Mouse (Mus musculus) kidney, adult 11 months (tissue): ENCODE measurements around the gene Gfpt2.
"Not testable (repeated sequence)": the region's sequence is repeated elsewhere in the genome, so short reads cannot be mapped to it uniquely, and the experiment has no call there.

Experiments used
- DNase-seq: peaks from one replicate; pipeline ENCODE4 v3.0.0; 2022

Gene Gfpt2

GRCm38 (mm10) chr11:49793619-49794341 lies at the start of gene Gfpt2:
Gfpt2 (plus strand) TSS chr11:49794178.
- peak; percentile 66 for DNase-seq

DNA sequence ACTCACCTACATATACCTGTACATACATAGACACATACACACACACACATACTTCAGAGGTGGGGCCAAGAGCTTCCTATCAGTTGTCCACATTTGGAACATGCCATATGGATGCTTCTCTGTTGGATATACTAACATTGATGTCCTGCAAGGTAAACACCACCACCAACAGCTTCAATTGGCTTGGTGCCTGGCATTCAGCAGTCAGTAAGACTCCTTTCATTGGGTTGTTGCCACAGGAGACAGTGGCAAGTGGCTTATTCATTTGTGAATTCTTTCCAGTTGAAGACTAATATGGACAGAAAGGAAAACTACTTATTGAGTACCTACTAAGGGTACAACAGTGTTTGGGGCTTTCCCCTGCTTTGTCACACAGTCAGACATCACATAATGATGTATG lies 49.0 kb upstream of the Gfpt2 start:
- no peak for DNase-seq

DNA sequence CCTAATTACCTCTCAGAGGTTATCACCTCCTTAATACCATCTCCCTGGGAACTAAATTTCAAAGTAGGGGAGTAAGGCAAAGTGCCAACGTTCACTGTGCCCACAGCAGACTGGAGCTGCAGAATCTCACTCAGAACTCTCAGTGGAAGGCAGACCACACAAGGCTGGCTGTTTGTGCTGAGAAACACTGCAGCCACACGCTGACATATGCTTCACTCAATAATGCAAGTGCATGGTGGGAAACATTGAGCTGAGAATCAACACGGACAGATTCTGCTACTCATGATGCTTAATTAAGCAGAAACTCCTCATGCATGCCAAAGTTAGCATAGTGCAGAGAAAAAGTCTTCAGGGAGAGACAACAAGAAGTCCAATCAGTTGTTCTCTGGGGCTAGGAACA lies 48.1 kb upstream of the Gfpt2 start:
- DNase-seq, result no peak

DNA sequence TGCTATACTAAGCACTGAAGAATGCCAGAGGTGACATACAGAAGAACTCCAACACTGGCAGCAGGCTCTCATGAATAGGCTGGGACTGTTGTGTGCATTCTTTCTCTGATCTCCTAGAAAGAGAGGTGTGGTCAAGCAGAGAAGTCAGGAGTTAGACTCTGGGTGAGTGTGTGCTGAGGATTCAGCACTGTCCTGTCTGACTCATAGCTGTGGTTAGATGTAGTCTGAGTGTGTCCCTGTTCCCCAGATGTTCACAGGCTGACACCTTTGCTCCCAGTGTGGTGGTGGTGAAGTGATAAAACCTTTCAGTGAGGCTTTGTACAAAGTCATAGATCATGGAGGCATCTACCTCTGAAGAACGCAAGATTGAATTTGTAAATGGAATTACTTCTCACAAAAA lies 47.2 kb upstream of the Gfpt2 start:
- DNase-seq, result no peak

GRCm38 (mm10) chr11:49754958-49755665 lies 38.9 kb upstream of the Gfpt2 start:
- DNase-seq, result peak; percentile 43

GRCm38 (mm10) chr11:49758096-49758495 lies 35.9 kb upstream of the Gfpt2 start:
- no peak for DNase-seq

DNA sequence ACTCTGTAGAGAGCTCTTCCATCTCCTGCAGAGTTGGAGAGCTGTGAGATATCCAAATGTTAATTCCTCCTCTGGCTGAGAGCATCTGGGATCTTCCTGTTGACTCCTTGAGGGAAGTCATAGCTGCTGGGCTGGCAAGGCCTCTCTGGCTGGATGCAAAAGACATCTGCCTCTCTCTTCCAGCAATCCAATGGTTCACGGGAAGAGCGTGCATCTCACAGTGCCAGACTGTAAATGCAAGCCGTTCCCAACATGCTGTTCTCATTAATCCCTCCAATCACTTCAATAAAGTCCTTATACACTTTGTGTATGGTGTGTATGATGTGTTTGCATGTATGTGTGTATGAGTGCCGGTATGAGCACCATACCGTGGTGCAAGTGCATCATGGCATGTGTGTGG lies 32.8 kb upstream of the Gfpt2 start:
- no peak for DNase-seq

DNA sequence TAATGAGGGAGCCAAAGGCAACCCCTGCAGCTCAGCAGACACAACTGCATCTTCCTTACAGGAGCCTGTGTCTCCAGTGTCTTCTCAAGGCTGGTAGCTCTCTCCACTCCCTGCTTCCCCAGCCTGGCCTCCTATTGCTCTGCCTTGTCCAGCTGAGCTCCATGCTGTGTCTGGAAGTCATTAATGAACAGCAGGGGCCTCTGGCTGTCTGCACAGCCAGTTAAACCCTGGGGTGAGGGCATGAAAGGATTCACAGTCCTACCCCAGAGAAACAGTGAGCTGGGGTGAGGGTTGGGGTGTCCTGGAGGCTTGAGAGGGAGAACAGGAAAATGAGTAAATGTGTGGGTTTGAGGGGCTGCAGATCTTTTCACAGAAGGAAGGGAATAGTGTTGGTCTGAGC lies 30.4 kb upstream of the Gfpt2 start:
- DNase-seq, result no peak

GRCm38 (mm10) chr11:49764023-49764422 lies 30.0 kb upstream of the Gfpt2 start:
- no peak for DNase-seq

DNA sequence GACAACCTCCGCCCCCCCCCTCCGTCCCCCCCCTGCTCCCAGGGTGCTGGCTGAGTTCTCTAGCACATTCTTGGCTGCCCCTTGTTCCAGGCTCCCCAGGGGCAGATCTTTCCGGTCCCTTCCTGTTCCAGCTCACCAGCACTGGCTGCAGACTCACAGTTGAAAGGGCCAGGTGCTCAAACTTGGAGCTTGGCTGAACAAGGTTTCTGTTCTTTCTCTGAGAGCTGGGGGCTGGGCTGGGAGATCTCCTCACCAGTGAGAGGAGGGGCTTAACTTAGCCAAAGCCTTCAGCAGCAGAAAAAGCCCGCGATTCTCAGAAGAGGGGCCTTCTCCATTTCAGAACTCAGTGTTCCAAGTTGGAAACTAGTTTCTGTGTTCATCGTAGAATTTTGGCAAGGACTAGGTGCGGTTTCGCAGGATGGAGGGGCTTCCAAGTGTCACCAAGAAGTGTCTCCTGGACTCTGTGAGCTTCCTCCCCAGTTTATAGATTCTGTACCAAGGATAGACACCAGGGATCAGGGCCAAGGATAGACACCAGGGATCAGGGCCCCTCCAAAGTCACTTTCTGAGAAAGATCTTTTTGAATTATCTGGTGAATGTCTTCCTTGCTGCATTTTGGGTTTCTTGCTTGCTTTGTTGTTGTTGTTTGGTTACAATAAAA lies 29.2 kb upstream of the Gfpt2 start:
- DNase-seq, result peak; percentile 81

GRCm38 (mm10) chr11:49765377-49766136 lies 28.4 kb upstream of the Gfpt2 start:
- DNase-seq, result no peak

- no peak for DNase-seq
Measured at GRCm38 (mm10) chr11:49766137-49766411, 27.9 kb upstream of the Gfpt2 start.

- not testable (repeated sequence) for DNase-seq
Measured at GRCm38 (mm10) chr11:49767497-49767896, 26.5 kb upstream of the Gfpt2 start.

DNA sequence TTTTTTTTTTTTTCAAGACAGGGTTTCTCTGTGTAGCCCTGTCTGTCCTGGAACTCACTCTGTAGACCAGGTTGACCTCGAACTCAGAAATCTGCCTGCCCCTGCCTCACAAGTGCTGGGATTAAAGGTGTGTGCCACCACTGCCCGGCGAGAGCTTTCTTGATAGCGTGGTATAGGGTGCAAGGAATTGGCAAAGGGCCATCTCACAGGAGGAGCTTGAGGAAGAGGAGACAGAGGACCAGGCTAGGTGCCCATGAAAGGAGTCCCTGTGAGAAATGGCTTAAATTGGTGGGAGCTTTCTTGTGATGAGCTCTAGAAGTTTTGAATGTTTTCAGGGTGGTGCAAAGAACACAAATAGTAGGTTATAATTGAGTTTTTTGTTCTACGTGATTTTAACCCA lies 25.2 kb upstream of the Gfpt2 start:
- no peak for DNase-seq

GRCm38 (mm10) chr11:49770676-49771550 lies 23.1 kb upstream of the Gfpt2 start:
- DNase-seq, result no peak

- no peak for DNase-seq
Measured at GRCm38 (mm10) chr11:49772251-49772650, 21.7 kb upstream of the Gfpt2 start.

- no peak for DNase-seq
Measured at GRCm38 (mm10) chr11:49774894-49775293, 19.1 kb upstream of the Gfpt2 start.

DNA sequence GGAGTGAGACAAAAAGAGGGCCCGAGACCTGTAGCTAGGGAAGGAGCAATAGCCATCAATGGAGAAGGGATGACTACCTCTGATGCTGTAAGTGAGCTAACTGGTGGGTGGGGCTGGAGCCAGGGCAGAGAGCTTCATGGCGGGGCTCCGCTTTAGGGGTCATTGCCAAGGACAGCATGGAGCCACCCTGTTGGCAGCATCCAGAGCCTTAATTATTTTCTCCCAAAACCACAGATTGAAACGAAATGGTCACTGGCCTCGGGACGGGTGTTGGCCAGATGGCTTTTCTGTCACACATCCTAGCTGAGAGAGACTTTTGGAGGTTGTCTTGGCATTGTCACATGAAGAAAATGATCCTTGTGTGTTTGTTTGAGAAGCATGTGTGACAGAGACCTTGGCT lies 15.1 kb upstream of the Gfpt2 start:
- no peak for DNase-seq

GRCm38 (mm10) chr11:49780161-49780817 lies 13.7 kb upstream of the Gfpt2 start:
- no peak for DNase-seq

DNA sequence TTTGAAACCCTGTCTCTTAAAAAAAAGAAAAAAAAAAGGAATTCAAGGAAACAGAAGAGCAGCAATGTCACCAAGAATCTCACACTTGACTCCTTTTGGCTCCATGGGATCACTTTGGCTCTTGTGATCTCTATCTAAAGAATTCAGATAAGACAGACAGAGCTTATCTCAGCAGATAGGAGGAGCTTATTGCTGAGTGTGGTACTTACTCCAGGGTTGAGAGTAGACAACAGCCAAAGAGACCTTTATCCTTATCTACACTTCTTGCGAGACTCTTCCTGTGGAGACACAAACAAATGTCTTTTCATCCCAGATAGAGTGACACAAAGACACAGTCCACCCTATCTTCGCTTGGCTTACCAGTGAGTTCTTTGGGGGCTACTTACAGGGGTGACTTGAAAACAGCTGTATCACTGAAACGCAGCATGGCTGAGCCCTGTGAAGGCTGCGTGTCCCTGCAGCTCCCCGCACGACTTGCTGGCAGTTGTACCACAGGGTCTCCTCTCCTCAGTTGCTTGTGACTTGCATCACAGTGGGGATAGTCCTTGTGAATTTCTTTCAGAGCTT lies 12.1 kb upstream of the Gfpt2 start:
- DNase-seq, result no peak

DNA sequence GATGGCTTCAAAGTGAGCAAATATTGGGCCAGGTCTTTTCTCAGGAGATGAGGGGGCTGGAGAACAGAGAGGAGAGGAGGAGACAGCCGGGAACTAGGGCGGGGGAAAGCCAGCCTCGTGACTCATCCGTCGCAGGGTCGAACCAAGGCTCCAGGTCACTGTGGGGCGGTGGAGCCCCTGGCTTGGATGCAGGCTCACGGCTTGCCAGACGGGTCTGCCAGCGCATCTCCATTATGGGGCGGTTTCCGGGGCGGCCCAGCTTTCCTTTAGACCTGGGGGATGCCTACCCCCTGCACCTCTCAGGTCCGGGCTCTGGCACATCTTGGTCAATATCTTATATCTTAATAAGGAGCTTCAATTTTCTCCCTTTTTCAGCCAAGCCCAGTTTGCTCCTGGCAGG lies 847 bp upstream of the Gfpt2 start:
- DNase-seq, result no peak
